9 mouse cellular contexts compared by ENCODE assay signal in the genomic region with DNA sequence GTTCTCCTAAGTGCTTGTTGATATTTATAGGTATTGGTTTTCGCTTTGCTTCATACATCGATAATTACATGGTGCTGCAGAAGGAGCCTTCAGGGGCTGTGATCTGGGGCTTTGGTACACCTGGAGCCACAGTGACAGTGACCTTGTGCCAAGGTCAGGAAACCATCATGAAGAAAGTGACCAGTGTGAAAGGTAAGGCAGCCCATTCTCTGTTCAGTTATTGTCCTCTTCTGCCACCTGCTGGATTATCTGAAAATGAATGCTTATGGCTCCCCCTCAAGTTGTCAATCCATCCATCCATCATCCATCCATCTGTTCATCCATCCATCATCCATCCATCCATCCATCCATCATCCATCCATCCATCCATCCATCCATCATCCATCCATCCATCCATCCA. TPM values are rescaled to one million over a fixed set of nuclear protein-coding genes. Genes with fewer than 3 reads are reported as not detected.
DNase-seq lines count a peak whose midpoint lies in the region; ATAC-seq and TF ChIP-seq lines count a peak whose summit lies in the region.
"Had no signal": no experiment of that assay in that cellular context is flagged by ENCODE, and none has a peak within 500 bp of the region (broad histone marks: within the 10 kb centered on the region; RNA-seq: fewer than 3 reads in every experiment).

No protein-coding gene starts in this region.

- H3K9me3 ChIP-seq in midbrain, embryonic 10.5 days (replicated peaks) = no peaks in the 10 kb centered on the region
- H3K9me3 ChIP-seq in midbrain, embryonic 13.5 days = no peaks in the 10 kb centered on the region
- no peaks in the 10 kb centered on the region for H3K9me3 ChIP-seq in stomach, postnatal 0 days (ENCODE audit: control insufficient read depth, low read length)
- no peaks in the 10 kb centered on the region for H3K9me3 ChIP-seq in forebrain, embryonic 11.5 days (ENCODE audit: control insufficient read depth, low read length)
- H3K9me3 ChIP-seq: hindbrain, embryonic 15.5 days had no signal

- H3K4me3 ChIP-seq in midbrain, embryonic 10.5 days = no peak overlapping the region
- no peak overlapping the region for H3K4me3 ChIP-seq in midbrain, embryonic 13.5 days (replicated peaks)
- H3K4me3 ChIP-seq in stomach, postnatal 0 days (ENCODE audit: low read depth, low read length) = no peak overlapping the region
- no peak overlapping the region for H3K4me3 ChIP-seq in forebrain, embryonic 11.5 days (ENCODE audit: low read depth, low read length)
- H3K4me3 ChIP-seq: hindbrain, embryonic 15.5 days had no signal

- no peak for TF ChIP-seq EP300 in stomach, postnatal 0 days (optimal IDR thresholded peaks at IDR 0.05)

- 61% methylated on average over 2 of the region's 2 CpGs for WGBS in midbrain, embryonic 10.5 days
- 59% methylated on average over 2 of the region's 2 CpGs for WGBS in midbrain, embryonic 13.5 days
- WGBS in stomach, postnatal 0 days = 62% methylated on average over 2 of the region's 2 CpGs
- WGBS in forebrain, embryonic 11.5 days = 68% methylated on average over 2 of the region's 2 CpGs

- H3K9ac ChIP-seq in midbrain, embryonic 13.5 days (replicated peaks) = no peak overlapping the region
- no peak overlapping the region for H3K9ac ChIP-seq in stomach, postnatal 0 days (ENCODE audit: low read length)
- H3K9ac ChIP-seq in forebrain, embryonic 11.5 days (ENCODE audit: low read length) = no peak overlapping the region
- H3K9ac ChIP-seq: hindbrain, embryonic 15.5 days had no signal

- no peaks in the 10 kb centered on the region for H3K36me3 ChIP-seq in midbrain, embryonic 10.5 days
- H3K36me3 ChIP-seq in midbrain, embryonic 13.5 days = no peaks in the 10 kb centered on the region
- no peaks in the 10 kb centered on the region for H3K36me3 ChIP-seq in stomach, postnatal 0 days (ENCODE audit: control insufficient read depth, insufficient read depth, low read length)
- no peaks in the 10 kb centered on the region for H3K36me3 ChIP-seq in forebrain, embryonic 11.5 days (ENCODE audit: control insufficient read depth, insufficient read depth, low read length)
- H3K36me3 ChIP-seq: hindbrain, embryonic 15.5 days had no signal

- H3K27ac ChIP-seq in midbrain, embryonic 10.5 days (replicated peaks) = no peak overlapping the region
- no peak overlapping the region for H3K27ac ChIP-seq in midbrain, embryonic 13.5 days
- no peak overlapping the region for H3K27ac ChIP-seq in stomach, postnatal 0 days (replicated peaks)
- H3K27ac ChIP-seq in forebrain, embryonic 11.5 days (ENCODE audit: low read depth, low read length) = no peak overlapping the region
- H3K27ac ChIP-seq: hindbrain, embryonic 15.5 days had no signal

- peaks cover 13% of the 10 kb centered on the region for H3K4me1 ChIP-seq in midbrain, embryonic 10.5 days
- peaks cover 4% of the 10 kb centered on the region for H3K4me1 ChIP-seq in midbrain, embryonic 13.5 days (replicated peaks)
- H3K4me1 ChIP-seq in stomach, postnatal 0 days (replicated peaks; ENCODE audit: control insufficient read depth, insufficient read depth) = no peaks in the 10 kb centered on the region
- peaks cover 7% of the 10 kb centered on the region; the same call in 1 of the 2 replicates for H3K4me1 ChIP-seq in forebrain, embryonic 11.5 days (replicated peaks; ENCODE audit: control insufficient read depth, insufficient read depth, low read length)

- DNase-seq in adrenal gland, postnatal 10 days = peak; percentile 34
- DNase-seq in adrenal gland, adult 8-10 months = no peak
- DNase-seq in midbrain, embryonic 10.5 days (ENCODE audit: low spot score) = peak; percentile 25
- DNase-seq in cerebellum, adult 8-10 months = peak; percentile 40
- peak; percentile 50 to 55 for DNase-seq in kidney, postnatal 25 days
- peak; percentile 17 for DNase-seq in stomach, postnatal 0 days (ENCODE audit: low spot score)
- DNase-seq in forebrain, embryonic 11.5 days (ENCODE audit: low spot score) = no peak

- TF ChIP-seq CTCF in stomach, postnatal 0 days (IDR thresholded peaks at IDR 0.05; ENCODE audit: low read depth) = peak; percentile 86

- no peak for ATAC-seq in midbrain, embryonic 13.5 days
- no peak for ATAC-seq in stomach, postnatal 0 days (ENCODE audit: low FRiP score, low TSS enrichment)
- ATAC-seq in forebrain, embryonic 11.5 days (replicated peaks; ENCODE audit: low FRiP score) = no peak

- H3K4me2 ChIP-seq in midbrain, embryonic 13.5 days (replicated peaks) = no peak overlapping the region
- no peak overlapping the region for H3K4me2 ChIP-seq in stomach, postnatal 0 days (replicated peaks; ENCODE audit: low read depth)
- H3K4me2 ChIP-seq in forebrain, embryonic 11.5 days (ENCODE audit: low read depth, low read length, severe bottlenecking) = no peak overlapping the region
- H3K4me2 ChIP-seq: hindbrain, embryonic 15.5 days had no signal

- H3K27me3 ChIP-seq in midbrain, embryonic 10.5 days (ENCODE audit: low read depth, poor library complexity, severe bottlenecking) = peaks cover 43% of the 10 kb centered on the region
- H3K27me3 ChIP-seq in midbrain, embryonic 13.5 days = peaks cover 22% of the 10 kb centered on the region
- H3K27me3 ChIP-seq in stomach, postnatal 0 days (ENCODE audit: control insufficient read depth, insufficient read depth, low read length) = no peaks in the 10 kb centered on the region
- H3K27me3 ChIP-seq in forebrain, embryonic 11.5 days (ENCODE audit: control insufficient read depth, insufficient read depth, low read length) = no peaks in the 10 kb centered on the region
- H3K27me3 ChIP-seq: hindbrain, embryonic 15.5 days had no signal

RNA-seq across cellular contexts. Expression of a gene that starts 3.2 kb away (rescaled TPM):
- total RNA-seq in adrenal gland, postnatal 10 days (2021) = 1 to 10 TPM; 3.5 to 3.7 TPM
- total RNA-seq in adrenal gland, adult 8-10 months (2022) = 1 to 10 TPM in 3 of 4 experiments, under 1 TPM in 1; 0.99 to 5.1 (median 3.2) TPM
- polyA plus RNA-seq in midbrain, embryonic 10.5 days (2016; fragmentation: Nextera tagmentation; extraction: Ambion mirVana) = 13.5 and 13.9 TPM in 2 replicates
- polyA plus RNA-seq in midbrain, embryonic 13.5 days (2015; fragmentation: Nextera tagmentation; extraction: Ambion mirVana) = 10.7 and 13.6 TPM in 2 replicates
- 3.4 and 4.0 TPM in 2 replicates for polyA plus RNA-seq in stomach, postnatal 0 days (2015; fragmentation: Nextera tagmentation; extraction: Ambion mirVana)
- 16.7 and 20.6 TPM in 2 replicates for polyA plus RNA-seq in forebrain, embryonic 11.5 days (2014; fragmentation: Nextera tagmentation; extraction: Ambion mirVana)

RNA-seq across cellular contexts. Expression of a gene that starts 40.3 kb away (rescaled TPM):
- 10 to 100 TPM; 81.4 to 88.9 TPM for total RNA-seq in adrenal gland, postnatal 10 days (2021)
- 10 to 100 TPM; 75.6 to 84.5 (median 81.8) TPM for total RNA-seq in adrenal gland, adult 8-10 months (2022)
- polyA plus RNA-seq in midbrain, embryonic 10.5 days (2016; fragmentation: Nextera tagmentation; extraction: Ambion mirVana) = 133 and 142 TPM in 2 replicates
- polyA plus RNA-seq in midbrain, embryonic 13.5 days (2015; fragmentation: Nextera tagmentation; extraction: Ambion mirVana) = 85.8 and 89.4 TPM in 2 replicates
- polyA plus RNA-seq in stomach, postnatal 0 days (2015; fragmentation: Nextera tagmentation; extraction: Ambion mirVana) = 171 and 180 TPM in 2 replicates
- 128 TPM in 2 replicates for polyA plus RNA-seq in forebrain, embryonic 11.5 days (2014; fragmentation: Nextera tagmentation; extraction: Ambion mirVana)

RNA-seq across cellular contexts. Expression of a gene that starts 52.3 kb away (rescaled TPM):
- total RNA-seq in adrenal gland, postnatal 10 days (2021) = under 1 TPM in 1 of 2 experiments, not detected in 1; 0.99 TPM
- total RNA-seq in adrenal gland, adult 8-10 months (2022) = under 1 TPM in 2 of 4 experiments, not detected in 2; 0.12 to 0.31 TPM
- polyA plus RNA-seq in midbrain, embryonic 10.5 days (2016; fragmentation: Nextera tagmentation; extraction: Ambion mirVana) = 0.17 and 0.22 TPM in 2 replicates
- polyA plus RNA-seq in midbrain, embryonic 13.5 days (2015; fragmentation: Nextera tagmentation; extraction: Ambion mirVana) = not detected in 2 replicates
- polyA plus RNA-seq in stomach, postnatal 0 days (2015; fragmentation: Nextera tagmentation; extraction: Ambion mirVana) = 0.15 TPM in 1 of 2 replicates, not detected in the other
- polyA plus RNA-seq in forebrain, embryonic 11.5 days (2014; fragmentation: Nextera tagmentation; extraction: Ambion mirVana) = 0.32 TPM in 1 of 2 replicates, not detected in the other
- polyA plus RNA-seq: hindbrain, embryonic 15.5 days had no signal

Comparison
In these comparisons a context has a peak if more than half of its experiments do, and no peak if none do; other contexts are left out.
1. DNase-seq: peak in adrenal gland, postnatal 10 days (single experiment), midbrain, embryonic 10.5 days (single experiment), cerebellum, adult 8-10 months (single experiment), kidney, postnatal 25 days (2 of 2) and stomach, postnatal 0 days (single experiment); none in adrenal gland, adult 8-10 months (single experiment) and forebrain, embryonic 11.5 days (single experiment).